In the genomic region with DNA sequence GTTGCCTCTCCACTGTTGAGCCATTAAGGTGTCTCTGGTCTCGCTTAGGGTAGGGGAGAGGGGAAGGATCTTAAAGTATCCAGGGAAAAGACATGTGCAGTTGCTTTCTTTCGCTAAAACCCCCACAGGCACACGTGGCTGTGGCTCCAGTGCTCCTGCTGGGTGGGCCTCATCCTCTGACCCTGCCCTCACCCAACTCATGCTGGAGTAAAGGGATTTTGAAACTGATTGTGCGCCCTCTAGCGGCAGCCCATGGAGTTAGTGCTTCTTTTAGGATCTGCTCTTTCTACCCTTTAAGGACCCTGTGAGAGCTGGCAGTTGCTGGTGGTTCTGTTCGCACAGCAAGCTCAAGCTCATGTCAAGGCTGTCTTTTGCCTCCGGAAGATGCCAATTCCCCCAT, we compare ENCODE assay signal across 9 mouse cellular contexts. TPM values are rescaled to one million over a fixed set of nuclear protein-coding genes. Genes with fewer than 3 reads are reported as not detected.
DNase-seq lines count a peak whose midpoint lies in the region; ATAC-seq and TF ChIP-seq lines count a peak whose summit lies in the region.
"Had no signal": no experiment of that assay in that cellular context is flagged by ENCODE, and none has a peak within 500 bp of the region (broad histone marks: within the 10 kb centered on the region; RNA-seq: fewer than 3 reads in every experiment).

No protein-coding gene starts in this region.

- peaks cover 99% of the 10 kb centered on the region for H3K36me3 ChIP-seq in heart, embryonic 10.5 days
- peaks cover 1% of the 10 kb centered on the region for H3K36me3 ChIP-seq in embryonic facial prominence, embryonic 11.5 days (replicated peaks; ENCODE audit: control insufficient read depth, insufficient read depth, low read depth, low read length)
- peaks cover 24% of the 10 kb centered on the region for H3K36me3 ChIP-seq in liver, embryonic 14.5 days (replicated peaks; ENCODE audit: control insufficient read depth, insufficient read depth, low read depth)

- TF ChIP-seq CTCF in liver, embryonic 14.5 days (IDR thresholded peaks at IDR 0.05; ENCODE audit: low read depth), result peak; percentile 93

- H3K4me3 ChIP-seq in heart, embryonic 10.5 days, result no peak overlapping the region
- H3K4me3 ChIP-seq in embryonic facial prominence, embryonic 11.5 days (ENCODE audit: low read depth, low read length), result no peak overlapping the region
- H3K4me3 ChIP-seq in liver, embryonic 14.5 days (ENCODE audit: insufficient read depth in 1 of 2, low read depth in 2 of 2, low read length in 2 of 2), result no peak overlapping the region

- ATAC-seq in embryonic facial prominence, embryonic 11.5 days (replicated peaks; ENCODE audit: insufficient number of reproducible peaks, low FRiP score, low TSS enrichment, low read depth), result no peak
- ATAC-seq in liver, embryonic 14.5 days (ENCODE audit: insufficient read depth), result no peak

- H3K27me3 ChIP-seq in heart, embryonic 10.5 days (ENCODE audit: insufficient read depth, poor library complexity, severe bottlenecking), result no peaks in the 10 kb centered on the region
- no peaks in the 10 kb centered on the region for H3K27me3 ChIP-seq in embryonic facial prominence, embryonic 11.5 days (ENCODE audit: control insufficient read depth, insufficient read depth, low read length)
- no peaks in the 10 kb centered on the region for H3K27me3 ChIP-seq in liver, embryonic 14.5 days (ENCODE audit: control insufficient read depth, insufficient read depth, low read length)

- H3K9me3 ChIP-seq in heart, embryonic 10.5 days, result no peaks in the 10 kb centered on the region
- no peaks in the 10 kb centered on the region for H3K9me3 ChIP-seq in embryonic facial prominence, embryonic 11.5 days (replicated peaks; ENCODE audit: control insufficient read depth, low read length)
- no peaks in the 10 kb centered on the region for H3K9me3 ChIP-seq in liver, embryonic 14.5 days (ENCODE audit: control insufficient read depth, low read length)

- no peak for TF ChIP-seq EP300 in liver, embryonic 14.5 days (IDR thresholded peaks at IDR 0.05; ENCODE audit: low read depth)

- peak; percentile 75 for DNase-seq in heart, postnatal 4 days
- no peak for DNase-seq in heart, embryonic 10.5 days (ENCODE audit: low spot score)
- DNase-seq in CD4-positive helper T cell, adult 2 months (ENCODE audit: low read depth, low spot score), result peak; percentile 62
- DNase-seq in adrenal gland, adult 2 months, result peak; percentile 56
- DNase-seq in embryonic facial prominence, embryonic 11.5 days (ENCODE audit: low spot score), result peak; percentile 85
- DNase-seq in liver, embryonic 14.5 days (ENCODE audit: low read depth in 3 of 3, low spot score in 3 of 3), result peak; percentile 17 to 29 (median 29)
- DNase-seq in retina, postnatal 7 days (ENCODE audit: low read depth, low spot score), result peak; percentile 54
- DNase-seq in Muller cell, postnatal 12 days (ENCODE audit: inconsistent ontology term), result no peak

- no peak overlapping the region for H3K27ac ChIP-seq in heart, embryonic 10.5 days
- no peak overlapping the region for H3K27ac ChIP-seq in embryonic facial prominence, embryonic 11.5 days (replicated peaks; ENCODE audit: low read depth, low read length)
- H3K27ac ChIP-seq in liver, embryonic 14.5 days, result no peak overlapping the region
- H3K27ac ChIP-seq: macrophage had no signal

- 24% methylated on average over 7 of the region's 7 CpGs for WGBS in heart, embryonic 10.5 days
- 13% methylated on average over 7 of the region's 7 CpGs for WGBS in embryonic facial prominence, embryonic 11.5 days
- 25% methylated on average over 7 of the region's 7 CpGs for WGBS in liver, embryonic 14.5 days (ENCODE audit: insufficient replicate concordance)

- H3K4me2 ChIP-seq in embryonic facial prominence, embryonic 11.5 days (ENCODE audit: low read depth, low read length), result no peak overlapping the region
- no peak overlapping the region for H3K4me2 ChIP-seq in liver, embryonic 14.5 days (ENCODE audit: low read depth)

- no peak overlapping the region for H3K9ac ChIP-seq in embryonic facial prominence, embryonic 11.5 days (replicated peaks; ENCODE audit: low read length)
- H3K9ac ChIP-seq in liver, embryonic 14.5 days (replicated peaks), result no peak overlapping the region

- peaks cover 22% of the 10 kb centered on the region; the same call in 1 of the 2 replicates for H3K4me1 ChIP-seq in heart, embryonic 10.5 days
- no peaks in the 10 kb centered on the region for H3K4me1 ChIP-seq in embryonic facial prominence, embryonic 11.5 days (ENCODE audit: control insufficient read depth, insufficient read depth, low read length)
- no peaks in the 10 kb centered on the region for H3K4me1 ChIP-seq in liver, embryonic 14.5 days (replicated peaks; ENCODE audit: control insufficient read depth in 2 of 2, insufficient read depth in 2 of 2, low read length in 1 of 2)

RNA-seq across cellular contexts. Expression of a gene that starts 35.2 kb away (rescaled TPM):
- total RNA-seq in heart, postnatal 4 days (2021), result not detected
- 1.1 and 1.6 TPM in 2 replicates for polyA plus RNA-seq in heart, embryonic 10.5 days (2016; fragmentation: Nextera tagmentation; extraction: Ambion mirVana)
- not detected for total RNA-seq in adrenal gland, adult 2 months (2021)
- polyA plus RNA-seq in adrenal gland, adult 2 months (2012; rRNA removed), result not detected in 2 replicates
- polyA plus RNA-seq in embryonic facial prominence, embryonic 11.5 days (2014; fragmentation: Nextera tagmentation; extraction: Ambion mirVana), result 0.35 and 0.49 TPM in 2 replicates
- not detected in 2 replicates for polyA plus RNA-seq in liver, embryonic 14.5 days (2012; rRNA removed)
- polyA plus RNA-seq in liver, embryonic 14.5 days (2014; fragmentation: Nextera tagmentation; extraction: Ambion mirVana), result 0.11 and 0.18 TPM in 2 replicates
- polyA plus RNA-seq: macrophage had no signal

RNA-seq across cellular contexts. Expression of a gene that starts 59.7 kb away (rescaled TPM):
- total RNA-seq in heart, postnatal 4 days (2021), result 100 to 1,000 TPM; 244 to 245 TPM
- 95.5 and 153 TPM in 2 replicates for polyA plus RNA-seq in heart, embryonic 10.5 days (2016; fragmentation: Nextera tagmentation; extraction: Ambion mirVana)
- total RNA-seq in adrenal gland, adult 2 months (2021), result 10 to 100 TPM; 50.4 to 75.6 TPM
- 66.5 and 70.4 TPM in 2 replicates for polyA plus RNA-seq in adrenal gland, adult 2 months (2012; rRNA removed)
- polyA plus RNA-seq in embryonic facial prominence, embryonic 11.5 days (2014; fragmentation: Nextera tagmentation; extraction: Ambion mirVana), result 12.3 and 14.5 TPM in 2 replicates
- 10.6 and 15.4 TPM in 2 replicates for polyA plus RNA-seq in liver, embryonic 14.5 days (2012; rRNA removed)
- 13.5 and 14.3 TPM in 2 replicates for polyA plus RNA-seq in liver, embryonic 14.5 days (2014; fragmentation: Nextera tagmentation; extraction: Ambion mirVana)

Comparison
In these comparisons a context has a peak if more than half of its experiments do, and no peak if none do; other contexts are left out.
1. DNase-seq: peak in heart, postnatal 4 days (single experiment), CD4-positive helper T cell, adult 2 months (single experiment), adrenal gland, adult 2 months (single experiment), embryonic facial prominence, embryonic 11.5 days (single experiment), liver, embryonic 14.5 days (3 of 3) and retina, postnatal 7 days (single experiment); none in heart, embryonic 10.5 days (single experiment) and Muller cell, postnatal 12 days (single experiment).